Mouse (Mus musculus) forebrain, embryonic 14.5 days (tissue): ENCODE data around the gene Prol1. TPM values are rescaled to one million over a fixed set of nuclear protein-coding genes. Genes with fewer than 3 reads are reported as not detected.
"Not testable (repeated sequence)": the region's sequence is repeated elsewhere in the genome, so short reads cannot be mapped to it uniquely, and the experiment has no call there.

ENCODE experiments used
- ATAC-seq: fragments of 200-750 bp; cut with Nextera tagmentation; 2 replicates; pipeline ENCODE4 v1.8.0; 2017; ENCODE audit warnings: mild to moderate bottlenecking, moderate library complexity
- DNase-seq: peaks from one replicate; pipeline ENCODE4 v3.0.0-alpha.2; 2015; ENCODE audit warnings: low spot score
- H3K27ac ChIP-seq: fragments of 300-500 bp; sonication (generic); 2 replicates; pipeline ENCODE4 v1.5.1; 2014; ENCODE audit warnings: low read depth, mild to moderate bottlenecking, control low read depth, low read length, moderate library complexity
- H3K27me3 ChIP-seq: fragments of 300-500 bp; sonication (generic); replicated peaks from 2 replicates; pipeline ENCODE4 v1.6.1; 2014; ENCODE audit warnings: low read length, control low read depth, mixed read lengths; ENCODE audit not compliant: control insufficient read depth, insufficient read depth
- H3K36me3 ChIP-seq: fragments of 300-500 bp; sonication (generic); 2 replicates; pipeline ENCODE4 v1.6.1; 2014; ENCODE audit warnings: low read length, control low read depth; ENCODE audit not compliant: control insufficient read depth, insufficient read depth
- H3K4me1 ChIP-seq: fragments of 300-500 bp; sonication (generic); 2 replicates; pipeline ENCODE4 v1.6.1; 2014; ENCODE audit warnings: antibody characterized with exemption, low read length, control low read depth; ENCODE audit not compliant: control insufficient read depth, insufficient read depth
- H3K4me2 ChIP-seq: fragments of 300-500 bp; sonication (generic); 2 replicates; pipeline ENCODE4 v1.6.1; 2014; ENCODE audit warnings: mild to moderate bottlenecking, control low read depth, low read length
- H3K4me3 ChIP-seq: fragments of 300-500 bp; sonication (generic); 2 replicates; pipeline ENCODE4 v1.5.1; 2014; ENCODE audit warnings: low read depth, low read length, control low read depth
- H3K9ac ChIP-seq: fragments of 300-500 bp; sonication (generic); 2 replicates; pipeline ENCODE4 v1.6.1; 2014; ENCODE audit warnings: mild to moderate bottlenecking, low read length, control low read depth, moderate library complexity
- H3K9me3 ChIP-seq: fragments of 300-500 bp; sonication (generic); replicated peaks from 2 replicates; pipeline ENCODE4 v1.6.1; 2016; ENCODE audit warnings: low read length, control low read depth, mixed read lengths; ENCODE audit not compliant: control insufficient read depth
- WGBS: fragments of 180-500 bp; shearing (Covaris S2); extraction: QIAGEN DNeasy Blood & Tissue Kit; methylation state at CpG from one replicate; pipeline ENCODE4 v1.1.7; 2014; 5-methylcytosine and 5-hydroxymethylcytosine counted together
- polyA plus RNA-seq: library from polyadenylated mRNA; unstranded; fragments of >200 nt; fragmentation: Nextera tagmentation; extraction: Ambion mirVana; gene quantifications from 2 replicates; pipeline ENCODE4 v1.2.1, GENCODE M21; 2014

The Prol1 gene
- not detected in 2 replicates for polyA plus RNA-seq

GRCm38 (mm10) chr5:88317012-88317411, at the start of gene Prol1:
Gene Prol1 (plus strand): TSS chr5:88317312.
- no peak within 1 kb of the TSS for H3K4me2 ChIP-seq
- H3K27ac ChIP-seq: no peak within 1 kb of the TSS
- H3K9ac ChIP-seq: no peak within 1 kb of the TSS
- no peak within 1 kb of the TSS for H3K4me3 ChIP-seq
- no peaks in the 10 kb centered on the region for H3K9me3 ChIP-seq
- ATAC-seq (no peak), DNase-seq (no peak)
- H3K4me1 ChIP-seq: no peaks in the 10 kb centered on the region
- WGBS: 95% methylated on average over 1 of the region's 1 CpGs
- H3K36me3 ChIP-seq: no peaks in the 10 kb centered on the region
- no peaks in the 10 kb centered on the region for H3K27me3 ChIP-seq

DNA sequence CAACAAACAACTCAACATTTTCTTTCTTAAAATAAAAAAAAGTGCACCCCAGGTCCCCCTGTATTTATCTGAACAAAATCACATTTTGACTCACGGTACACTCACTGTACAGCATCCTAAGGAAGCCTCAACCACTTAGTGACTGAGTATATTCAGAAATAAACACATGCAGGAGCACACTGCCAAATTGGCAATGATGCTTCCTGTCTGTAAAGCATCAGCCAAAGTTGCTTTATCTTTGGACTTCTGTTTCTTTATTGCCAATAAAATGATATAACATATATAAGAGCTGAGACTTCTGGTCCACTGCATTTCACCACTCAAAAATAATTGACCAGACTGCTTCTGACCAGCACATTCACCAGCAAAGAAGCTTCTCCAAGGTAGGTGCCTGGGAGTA, 48.5 kb upstream of the Prol1 start, which contains the start of gene Gm7714:
TSS of gene Gm7714 (plus strand) at position 301 of the 400 bp plus-strand sequence.
- DNase-seq: no peak
- Histone ChIP-seq H3K9ac (no peak within 1 kb of the TSS), H3K27me3 (no peaks in the 10 kb centered on the region), H3K4me1 (no peaks in the 10 kb centered on the region), H3K9me3 (no peaks in the 10 kb centered on the region), H3K4me3 (no peak within 1 kb of the TSS), H3K27ac (no peak within 1 kb of the TSS), H3K4me2 (no peak within 1 kb of the TSS), H3K36me3 (no peaks in the 10 kb centered on the region)
- 89% methylated on average over 1 of the region's 1 CpGs for WGBS
- ATAC-seq: no peak

DNA sequence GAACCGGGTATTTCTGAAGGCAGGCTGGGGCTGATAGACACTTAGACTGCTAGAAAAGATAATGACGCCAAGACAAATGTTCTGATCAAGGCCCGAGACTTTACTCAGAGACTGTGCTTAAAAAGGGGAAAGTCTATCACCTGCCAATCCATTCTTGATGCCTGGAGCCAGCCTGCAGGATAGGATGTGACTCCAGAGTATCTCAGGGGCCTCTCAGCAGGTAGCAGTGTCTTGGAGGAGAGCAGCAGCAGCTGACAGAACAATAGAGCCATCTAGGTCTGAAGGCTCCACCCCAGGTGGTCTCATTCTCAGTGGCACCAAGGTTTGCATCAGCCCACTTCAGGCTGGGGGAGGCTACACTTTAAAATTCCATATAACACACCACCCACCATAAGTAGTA, 5.8 kb upstream of the Prol1 start:
- not testable (repeated sequence) for H3K9ac ChIP-seq, H3K9me3 ChIP-seq, H3K4me3 ChIP-seq, ATAC-seq, H3K27me3 ChIP-seq, H3K27ac ChIP-seq, H3K4me1 ChIP-seq, DNase-seq, H3K36me3 ChIP-seq, H3K4me2 ChIP-seq
- WGBS: 63% methylated on average over 3 of the region's 3 CpGs

- not testable (repeated sequence) for H3K4me3 ChIP-seq, H3K9me3 ChIP-seq, ATAC-seq, H3K4me2 ChIP-seq, H3K9ac ChIP-seq, H3K27ac ChIP-seq, DNase-seq, H3K4me1 ChIP-seq, H3K27me3 ChIP-seq, H3K36me3 ChIP-seq
- WGBS: 54% methylated on average over 2 of the region's 2 CpGs
Observed at GRCm38 (mm10) chr5:88348533-88348932, 31.4 kb downstream of the Prol1 start.

- 5% methylated on average over 5 of the region's 5 CpGs for WGBS
- H3K9ac ChIP-seq: no peak overlapping the region
- no peak overlapping the region for H3K27ac ChIP-seq
- ATAC-seq (no peak), DNase-seq (peak; percentile 59)
- no peaks in the 10 kb centered on the region for H3K36me3 ChIP-seq
- no peaks in the 10 kb centered on the region for H3K4me1 ChIP-seq
- no peaks in the 10 kb centered on the region for H3K27me3 ChIP-seq
- H3K4me2 ChIP-seq: no peak overlapping the region
- no peaks in the 10 kb centered on the region for H3K9me3 ChIP-seq
- H3K4me3 ChIP-seq: no peak overlapping the region
Observed at GRCm38 (mm10) chr5:88364768-88365167, 47.7 kb downstream of the Prol1 start.

DNA sequence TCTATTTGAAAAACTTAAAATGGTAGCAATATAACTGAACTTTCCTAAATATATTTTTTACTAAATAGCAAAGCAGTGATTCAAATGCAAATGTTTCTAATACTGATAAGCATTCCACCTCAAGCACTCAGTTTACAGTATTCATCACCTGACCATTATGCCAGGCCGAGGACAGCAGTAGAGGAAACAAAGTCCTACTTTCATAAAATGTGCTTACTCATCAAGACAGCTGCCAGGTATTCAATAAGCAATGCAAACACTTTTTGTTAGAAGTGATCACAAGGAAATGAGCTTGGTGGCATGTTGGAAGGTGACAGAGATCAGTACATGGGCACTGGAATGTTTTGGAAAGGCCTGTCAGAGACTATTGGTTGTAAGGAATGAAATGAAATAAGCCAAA, 49.8 kb downstream of the Prol1 start:
- no peak overlapping the region for H3K9ac ChIP-seq
- WGBS: 70% methylated on average over 1 of the region's 1 CpGs

DNA sequence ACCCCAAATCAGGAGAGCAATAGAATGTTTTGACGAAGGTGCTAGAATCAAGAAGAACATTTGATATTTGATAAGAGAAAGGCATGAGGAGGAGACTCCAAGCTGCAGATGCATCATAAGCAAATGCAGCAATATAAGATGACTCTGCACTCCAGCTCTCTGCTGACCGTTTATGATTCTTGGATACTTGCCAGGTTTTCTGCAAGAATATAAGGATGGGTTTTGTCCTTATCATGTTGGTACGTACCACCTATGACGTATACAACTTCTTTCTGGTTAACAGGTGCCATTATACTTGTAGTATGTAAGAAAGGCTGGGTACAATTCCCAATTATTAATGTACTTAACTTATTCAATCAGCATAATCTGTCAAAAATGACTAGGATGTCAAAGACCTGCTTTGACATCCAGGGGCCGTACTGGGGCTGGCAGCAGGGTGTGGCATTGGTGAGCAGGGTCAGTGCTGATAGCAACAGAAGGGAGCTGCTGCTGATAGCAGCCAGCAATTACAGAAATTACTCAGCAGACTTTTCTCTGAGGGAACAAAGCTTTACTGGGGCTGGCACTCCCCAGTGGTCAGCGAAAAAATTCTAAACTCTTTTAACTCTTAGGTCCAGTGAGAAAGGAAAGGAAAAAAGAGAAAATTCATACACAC, 53.6 kb downstream of the Prol1 start:
- 83% methylated on average over 6 of the region's 6 CpGs for WGBS
- H3K27me3 ChIP-seq: no peaks in the 10 kb centered on the region
- DNase-seq (no peak), ATAC-seq (no peak)
- no peaks in the 10 kb centered on the region for H3K9me3 ChIP-seq
- no peaks in the 10 kb centered on the region for H3K4me1 ChIP-seq
- no peak overlapping the region for H3K4me2 ChIP-seq
- no peak overlapping the region for H3K4me3 ChIP-seq
- no peak overlapping the region for H3K9ac ChIP-seq
- no peak overlapping the region for H3K27ac ChIP-seq
- no peaks in the 10 kb centered on the region for H3K36me3 ChIP-seq

More for the DNA sequence above, 49.8 kb downstream of the Prol1 start:
- no peak overlapping the region for H3K4me3 ChIP-seq
- no peak overlapping the region for H3K4me2 ChIP-seq
- ATAC-seq (no peak), DNase-seq (no peak)
- H3K4me1 ChIP-seq: no peaks in the 10 kb centered on the region
- H3K36me3 ChIP-seq: no peaks in the 10 kb centered on the region
- no peaks in the 10 kb centered on the region for H3K9me3 ChIP-seq
- H3K27ac ChIP-seq: no peak overlapping the region
- H3K27me3 ChIP-seq: no peaks in the 10 kb centered on the region

DNA sequence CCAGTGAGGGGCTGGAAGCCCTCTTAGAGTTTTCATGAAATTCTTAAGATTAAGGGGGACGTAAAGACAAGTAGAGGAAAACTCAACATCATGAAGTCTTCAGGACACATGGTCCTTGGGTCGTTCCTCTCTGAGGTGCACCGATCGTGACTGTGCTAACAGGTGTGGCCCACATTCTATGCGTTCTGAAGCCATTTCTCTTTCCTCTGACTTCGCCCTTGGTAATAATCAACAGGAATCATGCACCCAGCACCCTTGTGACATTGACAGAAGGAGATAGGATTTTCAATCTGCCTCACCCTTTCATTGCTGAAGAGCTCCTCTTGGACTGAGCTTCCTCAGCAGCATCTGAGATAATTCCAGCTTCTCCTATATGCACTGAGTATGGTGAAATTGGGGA, 55.5 kb downstream of the Prol1 start:
- Histone ChIP-seq H3K9me3 (no peaks in the 10 kb centered on the region), H3K27me3 (no peaks in the 10 kb centered on the region), H3K4me2 (no peak overlapping the region), H3K9ac (no peak overlapping the region), H3K36me3 (no peaks in the 10 kb centered on the region), H3K4me3 (no peak overlapping the region), H3K4me1 (no peaks in the 10 kb centered on the region), H3K27ac (no peak overlapping the region)
- DNase-seq (no peak), ATAC-seq (no peak)
- 85% methylated on average over 6 of the region's 6 CpGs for WGBS

GRCm38 (mm10) chr5:88375808-88376207, 58.7 kb downstream of the Prol1 start, which contains the start of gene Amtn:
Gene Amtn (plus strand): TSS chr5:88376108.
- Histone ChIP-seq H3K36me3 (no peaks in the 10 kb centered on the region), H3K9ac (no peak within 1 kb of the TSS), H3K4me2 (no peak within 1 kb of the TSS), H3K4me3 (no peak within 1 kb of the TSS), H3K9me3 (no peaks in the 10 kb centered on the region), H3K27ac (no peak within 1 kb of the TSS), H3K4me1 (no peaks in the 10 kb centered on the region), H3K27me3 (no peaks in the 10 kb centered on the region)
- 87% methylated on average over 4 of the region's 4 CpGs for WGBS
- ATAC-seq (no peak), DNase-seq (no peak)
